Mouse (Mus musculus) B cell, adult 2 months (primary cell): ENCODE data around the gene Gm21518.
"Not testable (repeated sequence)": the region's sequence is repeated elsewhere in the genome, so short reads cannot be mapped to it uniquely, and the experiment has no call there.

Experiments used
- DNase-seq, 2 experiments: peaks; one replicate each; pipeline ENCODE4 v3.0.0; 2022

Gene Gm21518

GRCm38 (mm10) chrY:62190566-62190965 is at the start of gene Gm21518:
Gene Gm21518, plus strand, starts transcription at chrY:62190866.
- not testable (repeated sequence) for DNase-seq
